Mouse (Mus musculus): ENCODE measurements around the gene Klhl25.
"Not testable (repeated sequence)": the region's sequence is repeated elsewhere in the genome, so short reads cannot be mapped to it uniquely, and the experiment has no call there.

Klhl25 gene

DNA sequence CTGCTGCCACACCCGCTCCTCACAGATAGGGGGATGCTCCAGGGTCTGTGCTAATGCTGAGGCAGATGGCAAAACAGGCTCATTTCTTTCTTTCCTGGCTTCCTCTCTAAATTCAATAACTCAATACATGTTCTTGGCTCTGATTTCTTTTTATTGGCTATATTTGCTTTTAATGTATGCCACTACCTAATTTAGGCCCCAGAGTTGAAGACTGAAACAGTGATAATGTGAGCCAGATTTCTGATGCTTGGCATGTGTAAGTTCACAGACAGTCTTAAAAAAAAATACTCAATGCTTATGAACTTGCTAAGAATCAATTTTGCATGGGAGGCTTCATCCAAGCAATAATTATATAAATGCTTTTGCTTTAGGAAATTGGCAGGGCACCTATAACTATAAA, 2.2 kb upstream of the Klhl25 start:
- no peak for DNase-seq (ENCODE audit: low read depth, low spot score)

DNA sequence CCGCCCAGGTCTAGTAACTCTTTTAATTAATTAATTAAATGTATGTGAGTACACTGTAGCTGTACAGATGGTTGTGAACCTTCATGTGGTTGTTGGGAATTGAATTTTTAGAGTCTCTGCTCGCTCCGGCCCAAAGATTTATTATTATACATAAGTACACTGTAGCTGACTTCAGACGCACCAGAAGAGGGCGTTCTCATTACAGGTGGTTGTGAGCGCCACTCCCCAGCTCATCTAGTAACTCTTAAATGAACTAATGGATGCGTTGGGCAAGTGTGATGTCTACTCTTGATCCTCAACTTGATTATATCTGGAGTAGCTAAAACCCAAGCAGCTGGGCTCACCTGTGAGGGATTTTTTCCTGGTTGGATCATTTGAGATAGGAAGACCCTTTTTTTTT, 1.2 kb upstream of the Klhl25 start:
- no peak for DNase-seq (ENCODE audit: low read depth, low spot score)

DNA sequence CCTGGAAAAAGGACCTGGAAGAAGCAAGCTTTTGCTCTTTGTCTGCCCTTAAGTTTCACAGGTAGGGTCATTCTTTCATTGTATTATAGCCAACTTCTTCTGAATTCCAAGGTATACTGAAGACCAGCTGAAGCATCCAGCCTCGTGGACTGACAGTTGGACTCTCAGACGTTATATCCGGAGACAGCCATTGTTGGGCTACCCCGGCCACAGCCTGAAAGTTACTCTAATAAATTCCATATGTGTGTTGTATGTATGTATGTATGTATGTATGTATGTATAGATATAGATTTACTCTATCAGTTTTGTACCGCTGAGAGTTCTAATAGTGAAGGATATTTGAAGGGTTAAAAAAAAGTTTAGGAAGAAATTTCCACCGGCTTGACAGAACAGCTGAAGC, 621 bp upstream of the Klhl25 start:
- no peak for DNase-seq (ENCODE audit: low read depth, low spot score)

GRCm38 (mm10) chr7:75848776-75849670, 913 bp downstream of the Klhl25 start:
- DNase-seq (ENCODE audit: low read depth, low spot score): no peak

DNA sequence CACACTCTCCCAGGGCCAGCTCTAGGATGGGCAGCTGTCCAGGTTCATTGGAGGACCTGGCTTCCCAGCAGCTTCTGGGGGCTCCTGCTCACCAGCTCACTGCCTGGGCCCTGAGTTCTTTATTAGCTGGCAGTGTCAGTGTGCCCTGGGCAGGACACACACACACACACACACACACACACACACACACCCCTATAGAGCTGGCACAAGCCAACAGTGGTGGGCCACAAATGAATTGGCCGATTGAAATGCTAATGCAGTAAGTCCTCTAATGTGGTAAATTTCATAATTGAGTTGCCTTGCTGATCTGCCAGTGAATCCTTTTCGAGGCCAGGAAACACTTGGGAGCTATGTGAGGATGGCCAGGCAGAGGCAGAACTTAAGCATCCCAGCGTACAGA, 2.3 kb downstream of the Klhl25 start:
- DNase-seq (ENCODE audit: low read depth, low spot score): not testable (repeated sequence)

- DNase-seq (ENCODE audit: low read depth, low spot score): no peak
Measured at GRCm38 (mm10) chr7:75851290-75851689, 3.2 kb downstream of the Klhl25 start.

DNA sequence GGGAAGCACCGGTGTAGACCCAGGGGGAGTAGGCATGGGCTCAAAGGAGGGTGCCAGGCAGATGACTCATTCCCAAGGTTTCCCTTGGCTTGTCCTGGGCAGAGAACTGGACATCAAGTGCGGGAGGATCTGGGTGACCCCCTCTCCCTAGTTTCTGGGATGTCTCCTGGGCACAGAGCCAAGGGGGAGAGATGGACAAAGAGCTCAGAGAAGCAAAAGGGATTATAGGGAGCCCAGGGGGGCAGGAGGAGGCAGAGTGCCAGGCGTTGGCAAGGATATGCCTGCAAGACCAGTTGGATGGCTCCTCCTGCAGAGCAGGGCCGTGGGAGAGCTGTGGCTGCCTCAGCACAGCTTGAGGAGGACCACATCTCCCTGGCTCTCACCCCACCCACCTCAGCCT, 4.3 kb downstream of the Klhl25 start:
- no peak for DNase-seq (ENCODE audit: low read depth, low spot score)

DNA sequence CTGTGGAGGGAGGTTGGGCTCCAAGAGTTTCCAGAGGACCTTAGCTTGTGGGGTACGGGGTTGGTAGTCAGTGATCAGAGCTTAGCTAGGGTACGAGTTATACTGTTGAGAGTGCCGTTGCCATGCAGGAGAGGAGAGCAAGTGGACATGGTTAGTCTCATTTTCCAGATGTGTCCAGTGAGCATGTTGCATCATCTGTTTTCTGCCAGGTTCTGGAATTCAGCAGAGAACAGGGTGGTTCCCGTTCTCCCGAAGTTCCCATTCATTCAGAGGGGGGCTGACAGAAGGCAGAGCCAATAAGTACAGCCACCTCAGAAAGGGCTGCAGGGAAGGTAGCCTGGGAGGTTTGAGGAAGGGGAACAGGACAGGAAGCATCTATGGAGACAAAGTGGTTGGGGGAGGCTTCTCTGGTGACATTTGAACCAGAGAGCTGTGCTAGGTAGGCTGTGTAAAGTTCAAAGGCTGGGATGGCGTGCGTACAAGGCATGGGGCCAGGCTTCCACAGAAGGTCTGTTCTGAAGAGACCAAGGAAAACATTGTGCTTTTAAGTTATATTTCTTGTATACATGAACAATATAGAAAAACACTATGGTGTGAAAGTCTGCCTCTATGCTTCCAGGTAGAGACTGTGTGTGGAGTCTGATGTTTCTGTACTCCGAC, 5.2 kb downstream of the Klhl25 start:
- DNase-seq (ENCODE audit: low read depth, low spot score): no peak

DNA sequence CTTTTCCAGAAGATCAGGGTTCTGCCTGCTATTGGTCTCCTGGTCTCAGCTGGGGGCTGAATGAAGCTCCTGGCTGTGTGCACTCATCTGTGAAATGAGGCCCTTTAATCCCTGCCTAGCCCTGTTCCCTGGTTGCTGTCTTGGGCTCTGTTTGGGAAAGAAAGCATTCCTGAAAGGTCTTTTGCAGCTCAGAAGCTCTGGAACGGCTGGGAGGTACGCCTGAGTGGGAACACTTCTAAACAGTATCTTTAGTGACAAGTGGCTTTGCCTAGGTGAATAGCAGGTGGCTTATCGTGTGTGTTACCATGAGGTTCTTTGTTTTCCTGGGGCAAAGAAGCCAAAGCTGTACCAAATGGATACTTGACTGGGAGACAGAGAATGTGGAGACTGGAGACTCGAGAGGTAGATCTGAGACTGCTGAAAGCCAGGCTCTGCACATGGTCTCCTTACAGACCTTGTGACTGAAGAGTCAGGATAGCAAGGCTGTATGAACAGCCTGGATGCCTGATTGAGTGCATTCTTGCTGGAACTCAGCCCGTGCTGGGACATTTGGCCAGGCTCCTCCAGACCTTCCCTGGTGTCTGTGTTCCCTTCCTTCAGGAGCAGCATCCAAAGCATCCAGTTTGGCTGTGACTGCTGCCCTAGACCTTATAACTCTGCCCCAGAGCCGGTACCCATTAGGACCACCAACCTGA, 6.3 kb downstream of the Klhl25 start:
- no peak for DNase-seq (ENCODE audit: low read depth, low spot score)

DNA sequence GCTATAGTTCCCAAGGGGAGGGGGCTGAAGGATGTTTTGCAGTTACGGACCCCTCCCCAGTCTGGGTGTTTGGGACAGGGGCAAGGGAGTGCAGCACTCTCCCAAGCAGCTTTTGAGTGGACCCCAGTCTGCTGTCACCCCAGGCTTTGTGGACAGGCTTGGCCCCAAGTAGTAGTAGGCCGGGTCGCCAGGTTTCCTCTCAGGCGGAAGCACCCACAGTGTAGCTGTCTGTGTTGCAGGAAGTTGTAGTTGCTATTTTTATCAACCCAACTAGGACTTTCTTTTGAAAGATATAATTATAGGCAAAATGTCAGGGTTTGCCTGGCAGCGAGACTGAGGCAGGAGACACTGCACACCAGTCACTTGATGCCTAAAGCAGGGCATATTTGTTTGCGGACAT, 6.9 kb downstream of the Klhl25 start:
- DNase-seq (ENCODE audit: low read depth, low spot score): no peak

DNA sequence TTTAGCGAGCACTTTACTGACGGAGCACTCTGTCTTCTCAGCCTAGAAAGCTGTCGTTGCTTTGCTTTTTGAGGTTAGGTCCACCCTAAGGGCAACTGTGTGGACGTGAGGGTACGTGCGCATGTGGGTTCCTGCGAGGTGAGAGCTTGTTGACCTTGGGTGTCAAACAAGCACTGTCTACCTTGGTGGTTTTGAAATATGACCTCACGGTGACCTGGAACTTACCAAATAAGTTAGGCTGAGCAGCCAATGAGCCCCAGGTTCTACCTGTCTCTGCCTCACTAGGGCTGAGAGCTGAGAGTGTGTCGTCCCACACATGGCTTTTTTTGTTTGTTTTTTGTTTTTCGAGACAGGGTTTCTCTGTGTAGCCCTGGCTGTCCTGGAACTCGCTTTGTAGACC, 8.1 kb downstream of the Klhl25 start:
- no peak for DNase-seq (ENCODE audit: low read depth, low spot score)

GRCm38 (mm10) chr7:75859771-75860196, 11.7 kb downstream of the Klhl25 start:
- DNase-seq (ENCODE audit: low read depth, low spot score): no peak

GRCm38 (mm10) chr7:75861638-75862426, 13.7 kb downstream of the Klhl25 start:
- not testable (repeated sequence) for DNase-seq (ENCODE audit: low read depth, low spot score)

DNA sequence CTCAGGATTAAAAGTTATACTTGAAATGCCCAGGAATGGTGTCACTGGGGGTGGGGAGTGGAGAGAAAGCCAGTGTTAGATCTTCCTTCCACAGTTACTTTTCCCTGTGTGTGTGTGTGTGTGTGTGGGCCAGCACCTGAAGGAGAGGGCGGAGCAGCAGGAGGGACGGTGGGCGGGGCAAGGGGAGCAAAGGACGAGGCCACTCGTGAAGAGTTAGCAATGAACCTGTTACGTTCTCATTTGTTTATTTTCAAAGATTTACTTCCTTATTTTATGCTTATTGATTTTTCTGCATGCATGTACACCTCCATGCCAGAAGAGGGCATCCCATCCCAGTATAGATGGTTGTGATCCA, 14.3 kb downstream of the Klhl25 start:
- DNase-seq (ENCODE audit: low read depth, low spot score): not testable (repeated sequence)

GRCm38 (mm10) chr7:75863248-75863911, 15.3 kb downstream of the Klhl25 start:
- not testable (repeated sequence) for DNase-seq (ENCODE audit: low read depth, low spot score)

- no peak for DNase-seq (ENCODE audit: low read depth, low spot score)
Measured at GRCm38 (mm10) chr7:75865026-75865425, 16.9 kb downstream of the Klhl25 start.

- DNase-seq (ENCODE audit: low read depth, low spot score): no peak
Measured at GRCm38 (mm10) chr7:75866557-75866956, 18.4 kb downstream of the Klhl25 start.

DNA sequence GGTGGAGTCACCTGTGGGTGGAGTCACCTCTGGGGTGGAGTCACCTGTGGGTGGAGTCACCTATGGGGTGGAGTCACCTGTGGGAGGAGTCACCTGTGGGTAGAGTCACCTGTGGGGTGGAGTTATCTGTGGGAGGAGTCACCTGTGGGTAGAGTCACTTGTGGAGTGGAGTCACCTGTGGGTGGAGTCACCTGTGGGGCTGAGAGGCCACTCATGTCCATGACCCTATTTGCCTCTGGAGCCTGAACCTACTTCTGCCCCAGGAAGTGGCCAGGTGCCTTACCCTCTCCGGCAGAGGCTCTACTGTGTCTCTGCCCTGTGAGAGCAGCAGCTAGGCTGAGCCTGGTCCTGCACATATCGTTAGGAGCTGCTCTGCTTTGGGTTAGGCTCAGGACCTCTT, 20.6 kb downstream of the Klhl25 start:
- no peak for DNase-seq (ENCODE audit: low read depth, low spot score)

GRCm38 (mm10) chr7:75870551-75870950, 22.4 kb downstream of the Klhl25 start:
- DNase-seq (ENCODE audit: low read depth, low spot score): peak; percentile 21

DNA sequence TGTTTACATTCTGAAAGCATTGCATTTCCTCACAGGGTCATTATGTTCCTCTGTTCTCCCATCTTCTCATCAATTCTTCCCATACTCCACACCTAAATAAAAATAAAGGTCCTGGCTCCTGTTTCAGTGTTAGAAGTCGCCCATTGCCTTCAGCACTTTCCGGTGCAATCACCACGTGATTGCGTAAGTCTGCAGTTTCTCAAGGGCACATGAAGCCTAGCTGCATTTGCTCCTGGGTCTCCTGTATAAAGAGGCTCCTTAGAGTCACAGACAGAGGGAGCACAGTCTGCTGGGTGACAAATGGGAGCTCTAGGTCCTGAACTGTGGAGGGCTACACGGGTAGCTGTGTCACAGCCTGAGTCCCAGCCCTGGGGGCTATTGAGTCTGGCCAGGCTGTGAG, 24.1 kb downstream of the Klhl25 start:
- DNase-seq (ENCODE audit: low read depth, low spot score): no peak

- DNase-seq (ENCODE audit: low read depth, low spot score): no peak
Measured at GRCm38 (mm10) chr7:75872697-75873096, 24.6 kb downstream of the Klhl25 start.
